Mouse (Mus musculus) bone marrow, adult 2 months (tissue): Measurements from ENCODE around the gene Atp5d. TPM values are rescaled to one million over a fixed set of nuclear protein-coding genes. Genes with fewer than 3 reads are reported as not detected.

ENCODE experiments used
- H3K27ac ChIP-seq: fragments of 200-500 bp; 2 replicates; pipeline ENCODE4 v1.5.1; 2012; ENCODE audit warnings: low read depth, mild to moderate bottlenecking, control low read depth, inconsistent platforms, low read length; ENCODE audit not compliant: control insufficient read depth, poor library complexity, insufficient read depth
- H3K4me1 ChIP-seq: fragments of 200-500 bp; 2 replicates; pipeline ENCODE4 v1.6.1; 2011; ENCODE audit warnings: low read length; ENCODE audit not compliant: control insufficient read depth, insufficient read depth
- H3K4me3 ChIP-seq: fragments of 200-500 bp; replicated peaks from 2 replicates; pipeline ENCODE3; 2011; ENCODE audit warnings: mild to moderate bottlenecking, low read depth, low read length, control low read depth; ENCODE audit not compliant: control insufficient read depth
- CTCF ChIP-seq: fragments of 200-500 bp; IDR thresholded peaks from 2 replicates; pipeline ENCODE4 v1.5.1; 2011; ENCODE audit warnings: low read length, control low read depth; ENCODE audit not compliant: control insufficient read depth, insufficient read depth
- POLR2A ChIP-seq: fragments of 200-500 bp; IDR thresholded peaks from 2 replicates; pipeline ENCODE4 v1.6.1; 2011; ENCODE audit warnings: low read depth, mild to moderate bottlenecking, control low read depth, low read length, borderline replicate concordance; ENCODE audit not compliant: control insufficient read depth
- WGBS: fragments of 180-500 bp; shearing (Covaris S2); methylation state at CpG from one replicate; pipeline ENCODE4 v1.1.7; 2018; 5-methylcytosine and 5-hydroxymethylcytosine counted together
- polyA plus RNA-seq: library from polyadenylated mRNA; stranded (reverse); fragments of >200 nt; gene quantifications from 2 replicates; pipeline ENCODE4 v1.2.4, GENCODE M21; 2011; ENCODE audit warnings: low replicate concordance; ENCODE audit not compliant: missing spikeins, insufficient read depth, insufficient read length

Atp5d gene
- polyA plus RNA-seq, 1 experiment = 178 TPM

- H3K4me3 ChIP-seq = no peak overlapping the region
- WGBS = 82% methylated on average over 5 of the region's 5 CpGs
- TF ChIP-seq POLR2A = no peak
- no peaks in the 10 kb centered on the region for H3K4me1 ChIP-seq
- H3K27ac ChIP-seq = no peak overlapping the region
Observed at GRCm38 (mm10) chr10:80176270-80176834, 37.9 kb downstream of the Atp5d start.

GRCm38 (mm10) chr10:80177441-80178279 lies 39.2 kb downstream of the Atp5d start:
- no peaks in the 10 kb centered on the region for H3K4me1 ChIP-seq
- TF ChIP-seq CTCF (no peak), POLR2A (no peak)
- H3K4me3 ChIP-seq = no peak overlapping the region
- H3K27ac ChIP-seq = no peak overlapping the region
- 82% methylated on average over 7 of the region's 7 CpGs for WGBS

DNA sequence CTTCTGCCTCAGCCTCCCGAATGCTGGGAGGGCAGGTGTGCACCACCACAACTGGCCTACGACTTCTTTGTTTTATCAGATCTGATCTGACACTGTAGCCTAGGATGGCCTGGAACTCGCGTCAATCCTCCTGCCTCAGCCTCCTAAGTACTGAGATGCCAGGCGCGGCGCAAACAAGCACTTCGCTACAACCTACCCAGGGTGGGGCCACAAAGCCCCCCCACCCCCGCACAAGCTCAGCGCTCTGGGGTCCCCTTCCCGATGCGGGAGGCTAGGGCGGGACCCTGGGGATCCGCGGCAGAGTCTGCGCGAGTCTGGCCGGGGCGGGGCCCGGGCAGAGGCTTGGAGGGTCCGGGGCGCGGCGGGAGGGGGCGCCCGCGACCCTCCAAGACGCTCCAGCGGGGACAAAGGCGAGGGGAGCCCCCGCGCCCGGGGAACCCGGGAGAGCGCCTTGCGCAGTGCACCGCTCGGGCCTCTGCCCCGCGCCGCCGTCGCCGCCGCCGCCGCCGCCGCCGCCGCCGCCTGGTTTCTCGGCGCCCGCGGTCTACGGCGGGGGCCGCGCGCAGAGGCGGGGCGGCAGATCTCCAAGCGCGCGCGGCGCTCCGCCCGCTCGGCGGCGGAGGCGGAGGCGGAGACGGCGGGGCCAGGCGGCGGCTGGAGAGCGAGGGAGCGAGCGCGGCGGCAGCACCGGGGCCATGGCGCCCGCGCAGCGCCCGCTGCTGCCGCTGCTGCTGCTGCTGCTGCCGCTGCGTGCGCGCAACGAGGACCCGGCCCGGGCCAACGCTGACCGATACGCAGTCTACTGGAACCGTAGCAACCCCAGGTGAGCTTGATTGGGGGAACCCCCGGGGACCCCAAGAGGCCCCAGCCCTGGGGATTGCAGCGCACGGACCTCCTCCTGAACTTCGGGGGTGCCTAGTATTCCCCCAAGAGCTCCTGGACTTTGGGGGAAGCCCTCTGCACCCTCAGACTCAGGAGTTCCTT lies 40.9 kb downstream of the Atp5d start, which contains the start of gene Efna2:
TSS of gene Efna2 (plus strand) at position 415 of the 984 bp plus-strand sequence.
- no peak within 1 kb of the TSS for H3K4me3 ChIP-seq
- no peak within 1 kb of the TSS for H3K27ac ChIP-seq
- TF ChIP-seq POLR2A (no peak), CTCF (no peak)
- 8% methylated on average over 106 of the region's 106 CpGs for WGBS
- H3K4me1 ChIP-seq = no peaks in the 10 kb centered on the region

DNA sequence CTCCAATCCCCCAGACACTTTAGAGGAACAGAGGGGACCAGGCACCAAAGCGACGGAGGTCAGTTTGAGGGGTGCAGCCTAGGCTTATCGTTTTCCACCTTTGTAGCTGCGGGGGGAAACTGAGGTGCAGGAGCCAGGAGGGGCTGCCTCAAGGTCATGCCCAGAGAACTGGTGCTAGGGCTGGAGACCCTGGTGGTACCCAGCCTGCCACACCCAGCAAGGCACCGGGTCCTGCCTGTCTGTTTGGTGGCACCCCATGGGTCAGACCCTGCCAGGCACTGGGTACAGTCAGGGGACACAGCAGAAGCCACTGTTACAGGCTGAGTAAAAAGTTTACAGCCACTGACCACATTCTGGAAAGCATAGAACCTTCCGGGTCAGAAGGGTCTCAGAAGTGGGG lies 41.9 kb downstream of the Atp5d start:
- Histone ChIP-seq H3K27ac (no peak overlapping the region), H3K4me1 (no peaks in the 10 kb centered on the region), H3K4me3 (no peak overlapping the region)
- WGBS = 58% methylated on average over 6 of the region's 6 CpGs
- TF ChIP-seq POLR2A (no peak), CTCF (no peak)

- H3K4me3 ChIP-seq = no peak overlapping the region
- no peaks in the 10 kb centered on the region for H3K4me1 ChIP-seq
- 80% methylated on average over 5 of the region's 5 CpGs for WGBS
- TF ChIP-seq POLR2A (no peak), CTCF (no peak)
- H3K27ac ChIP-seq = no peak overlapping the region
Observed at GRCm38 (mm10) chr10:80180823-80181222, 42.4 kb downstream of the Atp5d start.

DNA sequence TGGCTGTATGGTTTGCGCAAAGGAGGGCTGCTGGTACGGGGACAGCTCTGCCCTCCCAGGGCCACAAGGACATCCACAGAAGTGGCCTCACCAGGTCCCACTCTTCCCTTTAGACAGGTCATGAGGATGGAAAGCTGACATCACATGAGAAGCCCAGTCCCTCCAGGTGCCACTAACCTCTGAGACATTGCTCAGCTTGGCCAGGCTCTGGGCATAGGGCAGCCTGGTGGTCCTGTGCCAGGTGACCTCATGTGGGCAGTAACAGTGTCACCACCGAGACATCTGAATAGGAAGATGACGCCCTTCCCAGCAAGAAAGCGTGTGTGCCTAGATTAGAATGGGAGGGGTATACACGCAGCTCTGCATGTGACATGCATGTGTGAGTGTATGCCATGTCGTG lies 44.1 kb downstream of the Atp5d start:
- no peak overlapping the region for H3K27ac ChIP-seq
- H3K4me3 ChIP-seq = no peak overlapping the region
- 84% methylated on average over 7 of the region's 7 CpGs for WGBS
- H3K4me1 ChIP-seq = no peaks in the 10 kb centered on the region
- no peak for TF ChIP-seq POLR2A
- no peak for TF ChIP-seq CTCF

GRCm38 (mm10) chr10:80186649-80187048 lies 48.2 kb downstream of the Atp5d start:
- Histone ChIP-seq H3K27ac (no peak overlapping the region), H3K4me3 (no peak overlapping the region), H3K4me1 (no peaks in the 10 kb centered on the region)
- TF ChIP-seq CTCF = no peak
- no peak for TF ChIP-seq POLR2A
- 30% methylated on average over 27 of the region's 27 CpGs for WGBS

DNA sequence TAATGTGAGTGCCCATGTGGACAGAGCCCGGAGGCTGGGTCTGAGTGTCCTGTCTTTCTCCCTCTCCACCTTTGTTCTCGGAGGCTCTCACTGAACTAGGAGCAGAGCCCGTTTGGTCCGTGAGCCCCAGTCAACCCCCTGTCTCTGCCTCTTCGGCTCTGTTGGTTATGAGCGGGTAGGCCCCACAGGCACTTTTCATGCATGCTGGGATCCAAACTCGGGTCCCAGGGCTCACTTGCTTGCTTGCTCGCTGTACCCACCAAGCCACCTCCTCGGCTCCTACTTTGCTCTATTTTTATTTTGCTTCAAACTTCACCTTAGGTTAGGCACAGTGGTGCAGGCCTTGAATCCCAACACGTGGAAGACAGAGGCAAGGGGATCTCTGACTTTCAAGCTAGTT lies 49.3 kb downstream of the Atp5d start:
- 78% methylated on average over 10 of the region's 10 CpGs for WGBS
- no peaks in the 10 kb centered on the region for H3K4me1 ChIP-seq
- H3K4me3 ChIP-seq = no peak overlapping the region
- TF ChIP-seq CTCF = no peak
- no peak overlapping the region for H3K27ac ChIP-seq
